Mouse (Mus musculus): ENCODE data around the gene Slc4a4. TPM values are rescaled to one million over a fixed set of nuclear protein-coding genes. Genes with fewer than 3 reads are reported as not detected.

Gene Slc4a4
- polyA plus RNA-seq (2021; fragmentation: Nextera tagmentation) = 22.8 and 24.8 TPM in 2 replicates
- long read RNA-seq, experiment 1, partial matches to known transcripts = 27 of 60 reads
- long read RNA-seq, experiment 1, other reads (novel, unspliced or antisense) = 33 of 60 reads
- long read RNA-seq, experiment 2, full-length matches to known transcripts = 4 of 86 reads
- long read RNA-seq, experiment 2, partial matches to known transcripts = 67 of 86 reads
- long read RNA-seq, experiment 2, other reads (novel, unspliced or antisense) = 15 of 86 reads

GRCm38 (mm10) chr5:88886668-88887555, at the start of gene Slc4a4:
Slc4a4 (plus strand) TSS chr5:88886818.

Other genes with a start within 250 kb of the Slc4a4 start
- gene Grsf1, start 210.6 kb upstream of the Slc4a4 start, polyA plus RNA-seq (2021; fragmentation: Nextera tagmentation) = 50.1 and 52.7 TPM in 2 replicates
- gene Mob1b, start 166.0 kb upstream of the Slc4a4 start, polyA plus RNA-seq (2021; fragmentation: Nextera tagmentation) = 3.7 and 4.1 TPM in 2 replicates
- gene Dck, start 121.8 kb upstream of the Slc4a4 start, polyA plus RNA-seq (2021; fragmentation: Nextera tagmentation) = 13.8 and 16.2 TPM in 2 replicates